Mouse (Mus musculus): ENCODE data around the gene Scn8a.

DNA sequence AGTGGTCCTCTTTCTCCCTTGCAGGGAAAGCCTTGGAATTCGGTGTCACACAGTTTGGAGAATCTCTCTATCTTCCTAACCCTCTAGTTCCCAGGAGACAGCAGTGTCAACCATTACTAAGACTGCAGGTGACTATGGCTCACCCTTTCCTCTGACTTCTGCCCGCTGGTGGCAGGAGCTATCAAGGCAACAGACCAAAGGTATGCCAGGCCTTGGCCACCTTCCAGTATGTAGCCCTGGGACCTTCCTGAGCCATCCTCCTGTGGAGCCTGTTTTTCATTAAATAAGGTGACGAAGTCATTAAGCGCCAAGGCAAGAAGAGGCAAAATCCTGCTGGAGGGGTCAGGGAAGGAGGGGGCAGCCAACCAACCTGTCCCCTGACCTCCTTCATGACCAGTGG lies 205.5 kb downstream of the Scn8a start:
- TF ChIP-seq CTCF (conservative IDR thresholded peaks at IDR 0.05; ENCODE audit: low read length) (no peak), POU5F1 (IDR thresholded peaks at IDR 0.05; ENCODE audit: borderline replicate concordance, low read length) (no peak)
